ENCODE assay signal across 8 mouse cellular contexts in genomic region chr11:22631606-22632313, GRCm38 (mm10).
A peak's percentile ranks its signal among the peaks of the same experiment; 100 is the strongest.
DNase-seq lines count a peak whose midpoint lies in the region; ATAC-seq lines count a peak whose summit lies in the region.

No protein-coding gene starts in this region.

- peaks cover 56% of the 10 kb centered on the region for H3K4me1 ChIP-seq in kidney, embryonic 15.5 days
- peaks cover 11% of the 10 kb centered on the region for H3K4me1 ChIP-seq in midbrain, embryonic 13.5 days (replicated peaks)

- no peaks in the 10 kb centered on the region for H3K9me3 ChIP-seq in kidney, embryonic 15.5 days (replicated peaks)
- no peaks in the 10 kb centered on the region for H3K9me3 ChIP-seq in midbrain, embryonic 13.5 days

- peak; percentile 24 for DNase-seq in layer of hippocampus, adult 11-12 months (ENCODE audit: low spot score)
- no peak for DNase-seq in layer of hippocampus, postnatal 25 days (ENCODE audit: extremely low spot score in 1 of 2, low spot score in 1 of 2)
- peak; percentile 44 for DNase-seq in c-Kit-positive CD71-negative TER-119-negative erythroid progenitor cells, embryonic 14.5 days (ENCODE audit: low read depth)
- peak; percentile 25 to 43 for DNase-seq in heart, adult 18-20 months
- DNase-seq in right cerebral cortex, postnatal 10 days (ENCODE audit: low spot score in 2 of 2), result no peak
- no peak for DNase-seq in urinary bladder, postnatal 14 days (ENCODE audit: low spot score)

- no peaks in the 10 kb centered on the region for H3K27me3 ChIP-seq in kidney, embryonic 15.5 days
- H3K27me3 ChIP-seq in midbrain, embryonic 13.5 days, result no peaks in the 10 kb centered on the region

- ATAC-seq in kidney, embryonic 15.5 days (replicated peaks; ENCODE audit: low FRiP score), result no peak
- peak; percentile 67 for ATAC-seq in midbrain, embryonic 13.5 days

- H3K36me3 ChIP-seq in kidney, embryonic 15.5 days, result no peaks in the 10 kb centered on the region
- no peaks in the 10 kb centered on the region for H3K36me3 ChIP-seq in midbrain, embryonic 13.5 days

- H3K4me3 ChIP-seq in kidney, embryonic 15.5 days (replicated peaks), result no peak overlapping the region
- H3K4me3 ChIP-seq in midbrain, embryonic 13.5 days (replicated peaks), result no peak overlapping the region

- no peak overlapping the region for H3K9ac ChIP-seq in kidney, embryonic 15.5 days
- H3K9ac ChIP-seq in midbrain, embryonic 13.5 days (replicated peaks), result no peak overlapping the region

- H3K27ac ChIP-seq in kidney, embryonic 15.5 days, result peak overlapping the region; percentile 39; the same call in 1 of the 2 replicates
- no peak overlapping the region for H3K27ac ChIP-seq in midbrain, embryonic 13.5 days

- WGBS in kidney, embryonic 15.5 days, result 21% methylated on average over 6 of the region's 6 CpGs
- 20% methylated on average over 6 of the region's 6 CpGs for WGBS in midbrain, embryonic 13.5 days

- peak overlapping the region; percentile 23; the same call in 1 of the 2 replicates for H3K4me2 ChIP-seq in kidney, embryonic 15.5 days
- H3K4me2 ChIP-seq in midbrain, embryonic 13.5 days (replicated peaks), result no peak overlapping the region

Comparison
In these comparisons a context has a peak if more than half of its experiments do, and no peak if none do; other contexts are left out.
1. DNase-seq: peak in layer of hippocampus, adult 11-12 months (single experiment), c-Kit-positive CD71-negative TER-119-negative erythroid progenitor cells, embryonic 14.5 days (single experiment) and heart, adult 18-20 months (2 of 2); none in layer of hippocampus, postnatal 25 days (0 of 2), right cerebral cortex, postnatal 10 days (0 of 2) and urinary bladder, postnatal 14 days (single experiment).